Mouse (Mus musculus) frontal cortex, postnatal 10 days (tissue): ENCODE data around the gene Gm11627.
"Not testable (repeated sequence)": the region's sequence is repeated elsewhere in the genome, so short reads cannot be mapped to it uniquely, and the experiment has no call there.

Experiments
- DNase-seq, 2 experiments: peaks; one replicate each; pipeline ENCODE4 v3.0.0; 2022; ENCODE audit warnings: low spot score in 2 of 2, mixed read lengths in 1 of 2

Gm11627 gene

GRCm38 (mm10) chr11:102579165-102580033 is at the start of gene Gm11627:
TSS of gene Gm11627 (minus strand) at chr11:102579461.
- DNase-seq, result peak; percentile 44 to 45

- DNase-seq, result no peak
These were observed 49.3 kb upstream of the Gm11627 start for GRCm38 (mm10) chr11:102628529-102628928.

GRCm38 (mm10) chr11:102627171-102627931 is 48.1 kb upstream of the Gm11627 start:
- no peak for DNase-seq

- DNase-seq, result no peak
These were observed 45.7 kb upstream of the Gm11627 start for GRCm38 (mm10) chr11:102624888-102625407.

GRCm38 (mm10) chr11:102623876-102624789 is 44.9 kb upstream of the Gm11627 start:
- no peak for DNase-seq

GRCm38 (mm10) chr11:102619449-102619848 is 40.2 kb upstream of the Gm11627 start:
- no peak for DNase-seq

- no peak for DNase-seq
These were observed 32.0 kb upstream of the Gm11627 start for GRCm38 (mm10) chr11:102611317-102611705.

- DNase-seq, result no peak
These were observed 31.5 kb upstream of the Gm11627 start for GRCm38 (mm10) chr11:102610675-102611316.

- DNase-seq, result no peak
These were observed 31.0 kb upstream of the Gm11627 start for GRCm38 (mm10) chr11:102610260-102610659.

- no peak for DNase-seq
These were observed 30.2 kb upstream of the Gm11627 start for GRCm38 (mm10) chr11:102609483-102609882.

GRCm38 (mm10) chr11:102608691-102609090 is 29.4 kb upstream of the Gm11627 start:
- DNase-seq, result no peak

GRCm38 (mm10) chr11:102607686-102608548 is 28.7 kb upstream of the Gm11627 start:
- no peak for DNase-seq

GRCm38 (mm10) chr11:102607201-102607600 is 27.9 kb upstream of the Gm11627 start:
- DNase-seq, result not testable (repeated sequence)

- DNase-seq, result no peak
These were observed 27.5 kb upstream of the Gm11627 start for GRCm38 (mm10) chr11:102606751-102607171.

- DNase-seq, result no peak
These were observed 26.5 kb upstream of the Gm11627 start for GRCm38 (mm10) chr11:102605553-102606416.

GRCm38 (mm10) chr11:102604777-102605552 is 25.7 kb upstream of the Gm11627 start:
- peak in 1 of 2 experiments; percentile 41 for DNase-seq

GRCm38 (mm10) chr11:102604010-102604584 is 24.8 kb upstream of the Gm11627 start, which contains the start of gene Fzd2:
TSS of gene Fzd2 (plus strand) at chr11:102604396.
- DNase-seq, result peak; percentile 77

GRCm38 (mm10) chr11:102603496-102603850 is 24.2 kb upstream of the Gm11627 start:
- DNase-seq, result no peak
